In the genomic region with DNA sequence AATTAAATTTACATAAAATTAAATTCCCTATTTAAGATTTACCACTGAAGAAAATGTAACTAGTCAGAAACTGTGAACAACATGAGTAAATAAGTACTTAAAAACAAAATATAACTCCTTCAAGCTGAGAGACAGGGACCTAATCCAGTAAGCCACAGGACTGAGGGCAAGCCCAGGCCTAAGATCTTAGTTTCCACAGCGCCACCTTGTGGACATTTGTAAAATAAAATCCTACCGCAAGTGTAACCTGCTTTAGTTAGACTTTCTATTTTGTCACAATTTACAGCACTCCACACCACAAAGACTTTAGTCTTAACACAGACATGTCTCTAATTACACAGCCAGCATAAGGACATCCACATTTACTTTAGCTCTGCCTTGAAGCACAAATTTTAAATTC, we compare ENCODE assay signal across 8 mouse cellular contexts. TPM values are rescaled to one million over a fixed set of nuclear protein-coding genes. Genes with fewer than 3 reads are reported as not detected.
DNase-seq lines count a peak whose midpoint lies in the region.

No protein-coding gene starts in this region.

- peak; percentile 48 to 71 for DNase-seq in left cerebral cortex, adult 18-20 months (ENCODE audit: low spot score in 2 of 2)
- DNase-seq in left cerebral cortex, adult 8-10 months (ENCODE audit: low spot score in 2 of 2), result no peak
- peak; percentile 76 for DNase-seq in MN1 (ENCODE audit: low spot score)
- DNase-seq in c-Kit-positive CD71-positive TER-119-positive erythroid progenitor cells, embryonic 14.5 days (ENCODE audit: low spot score), result peak; percentile 66
- peak; percentile 32 to 56 for DNase-seq in frontal cortex, postnatal 36 days (ENCODE audit: low spot score in 2 of 2)
- DNase-seq in left cerebral cortex, postnatal 25 days (ENCODE audit: low spot score in 2 of 2), result peak; percentile 59 to 65
- peak; percentile 72 for DNase-seq in naive thymus-derived CD4-positive, alpha-beta T cell, adult 2 months (ENCODE audit: low read depth)
- no peak for DNase-seq in ovary, postnatal 36 days (ENCODE audit: low spot score)

- intact Hi-C loops in left cerebral cortex, postnatal 25 days (cut with DNase I), result loop anchor here (1.0 kb wide), 1 partner anchor 50 kb away; no protein-coding TSS in a partner anchor

RNA-seq across cellular contexts. Expression of gene Rps6kc1, which starts 30.1 kb away (rescaled TPM):
- total RNA-seq in left cerebral cortex, adult 18-20 months (2021), result 100 to 1,000 TPM; 138 to 147 TPM
- 100 to 1,000 TPM; 112 to 133 (median 128) TPM for total RNA-seq in left cerebral cortex, adult 8-10 months (2022)
- total RNA-seq in left cerebral cortex, postnatal 25 days (2021), result 100 to 1,000 TPM; 106 to 110 TPM

RNA-seq across cellular contexts. Expression of gene Angel2, which starts 43.5 kb away (rescaled TPM):
- total RNA-seq in left cerebral cortex, adult 18-20 months (2021), result 10 to 100 TPM; 56.2 to 56.7 TPM
- total RNA-seq in left cerebral cortex, adult 8-10 months (2022), result 10 to 100 TPM; 56.3 to 64.7 (median 57.9) TPM
- 10 to 100 TPM; 59.7 to 63.6 TPM for total RNA-seq in left cerebral cortex, postnatal 25 days (2021)

Comparison
In these comparisons a context has a peak if more than half of its experiments do, and no peak if none do; other contexts are left out.
1. DNase-seq: peak in left cerebral cortex, adult 18-20 months (2 of 2), MN1 (single experiment), c-Kit-positive CD71-positive TER-119-positive erythroid progenitor cells, embryonic 14.5 days (single experiment), frontal cortex, postnatal 36 days (2 of 2), left cerebral cortex, postnatal 25 days (2 of 2) and naive thymus-derived CD4-positive, alpha-beta T cell, adult 2 months (single experiment); none in left cerebral cortex, adult 8-10 months (0 of 2) and ovary, postnatal 36 days (single experiment).